Mouse (Mus musculus) liver, embryonic 14.5 days (tissue): Measurements from ENCODE around the gene Prkcq. TPM values are rescaled to one million over a fixed set of nuclear protein-coding genes. Genes with fewer than 3 reads are reported as not detected.

Experiments used
- ATAC-seq: fragments of 200-750 bp; cut with Nextera tagmentation; 2 replicates; pipeline ENCODE4 v1.8.0; 2017; ENCODE audit warnings: moderate number of reproducible peaks, mild to moderate bottlenecking, moderate library complexity; ENCODE audit not compliant: insufficient read depth
- DNase-seq, 3 experiments: peaks; one replicate each; pipeline ENCODE4 v3.0.0-alpha.2; 2012 to 2013; ENCODE audit warnings: low read depth in 3 of 3, low spot score in 3 of 3
- H3K27ac ChIP-seq: fragments of 300-500 bp; sonication (generic); 2 replicates; pipeline ENCODE4 v1.5.1; 2014; ENCODE audit warnings: moderate library complexity, mild to moderate bottlenecking, control low read depth, inconsistent platforms
- H3K27me3 ChIP-seq: fragments of 300-500 bp; sonication (generic); 2 replicates; pipeline ENCODE4 v1.6.1; 2014; ENCODE audit warnings: mild to moderate bottlenecking, low read length, moderate library complexity; ENCODE audit not compliant: control insufficient read depth, insufficient read depth
- H3K36me3 ChIP-seq: fragments of 300-500 bp; sonication (generic); replicated peaks from 2 replicates; pipeline ENCODE4 v1.6.1; 2014; ENCODE audit warnings: low read depth; ENCODE audit not compliant: control insufficient read depth, insufficient read depth
- H3K4me1 ChIP-seq, 2 experiments: fragments of 200-500 bp in 1 of 2; fragments of 300-500 bp in 1 of 2; sonication (generic) in 1 of 2; replicated peaks; 2 replicates each; pipeline ENCODE4 v1.6.1; 2012 to 2014; ENCODE audit warnings: antibody characterized with exemption in 1 of 2, inconsistent platforms in 1 of 2, low read length in 1 of 2; ENCODE audit not compliant: control insufficient read depth in 2 of 2, insufficient read depth in 2 of 2
- H3K4me2 ChIP-seq: fragments of 300-500 bp; sonication (generic); 2 replicates; pipeline ENCODE4 v1.6.1; 2014; ENCODE audit warnings: low read depth, mild to moderate bottlenecking, control low read depth, moderate library complexity
- H3K4me3 ChIP-seq, 2 experiments: fragments of 200-500 bp in 1 of 2; fragments of 300-500 bp in 1 of 2; sonication (generic) in 1 of 2; 2 replicates each; pipeline ENCODE4 v1.5.1; 2012 to 2014; ENCODE audit warnings: low read depth in 2 of 2, low read length in 2 of 2, mild to moderate bottlenecking in 2 of 2, control low read depth in 1 of 2, inconsistent platforms in 1 of 2, moderate library complexity in 1 of 2; ENCODE audit not compliant: insufficient read depth in 1 of 2
- H3K9ac ChIP-seq: fragments of 300-500 bp; sonication (generic); replicated peaks from 2 replicates; pipeline ENCODE4 v1.6.1; 2014; ENCODE audit warnings: mild to moderate bottlenecking, control low read depth, moderate library complexity
- H3K9me3 ChIP-seq: fragments of 300-500 bp; sonication (generic); 2 replicates; pipeline ENCODE4 v1.6.1; 2016; ENCODE audit warnings: low read length, mixed read lengths; ENCODE audit not compliant: control insufficient read depth
- CTCF ChIP-seq: IDR thresholded peaks from 2 replicates; pipeline ENCODE4 v1.5.1; 2016; ENCODE audit warnings: antibody characterized with exemption, low read depth, control low read depth
- EP300 ChIP-seq: IDR thresholded peaks from 2 replicates; pipeline ENCODE4 v1.6.1; 2016; ENCODE audit warnings: antibody characterized with exemption, low read depth
- WGBS: fragments of 180-500 bp; shearing (Covaris S2); extraction: QIAGEN DNeasy Blood & Tissue Kit; methylation state at CpG from one replicate; pipeline ENCODE4 v1.1.7; 2014; ENCODE audit not compliant: insufficient replicate concordance; 5-methylcytosine and 5-hydroxymethylcytosine counted together
- polyA plus RNA-seq, 2 experiments: library from polyadenylated mRNA; depleted of rRNA in 1 of 2; stranded (reverse) in 1 of 2; unstranded in 1 of 2; fragments of >200 nt; fragmentation: Nextera tagmentation in 1 of 2; extraction: Ambion mirVana in 1 of 2; gene quantifications; 2 replicates each; pipeline versions ENCODE4 v1.2.1 to v1.2.3; 2012 to 2014

Prkcq gene
- polyA plus RNA-seq, 2 experiments, result 2.1 to 3.4 TPM

GRCm38 (mm10) chr2:11196071-11196470, 24.2 kb downstream of the Prkcq start:
- Histone ChIP-seq H3K36me3 (no peaks in the 10 kb centered on the region), H3K9ac (no peak overlapping the region), H3K4me3 (no peak overlapping the region), H3K27ac (no peak overlapping the region), H3K27me3 (no peaks in the 10 kb centered on the region), H3K4me1 (peaks cover 0 to 10% of the 10 kb centered on the region in 2 experiments; a peak in 1 of 4 replicates), H3K4me2 (no peak overlapping the region), H3K9me3 (no peaks in the 10 kb centered on the region)
- TF ChIP-seq CTCF (no peak), EP300 (no peak)
- no peak for ATAC-seq
- DNase-seq, result no peak
- 61% methylated on average over 2 of the region's 2 CpGs for WGBS

DNA sequence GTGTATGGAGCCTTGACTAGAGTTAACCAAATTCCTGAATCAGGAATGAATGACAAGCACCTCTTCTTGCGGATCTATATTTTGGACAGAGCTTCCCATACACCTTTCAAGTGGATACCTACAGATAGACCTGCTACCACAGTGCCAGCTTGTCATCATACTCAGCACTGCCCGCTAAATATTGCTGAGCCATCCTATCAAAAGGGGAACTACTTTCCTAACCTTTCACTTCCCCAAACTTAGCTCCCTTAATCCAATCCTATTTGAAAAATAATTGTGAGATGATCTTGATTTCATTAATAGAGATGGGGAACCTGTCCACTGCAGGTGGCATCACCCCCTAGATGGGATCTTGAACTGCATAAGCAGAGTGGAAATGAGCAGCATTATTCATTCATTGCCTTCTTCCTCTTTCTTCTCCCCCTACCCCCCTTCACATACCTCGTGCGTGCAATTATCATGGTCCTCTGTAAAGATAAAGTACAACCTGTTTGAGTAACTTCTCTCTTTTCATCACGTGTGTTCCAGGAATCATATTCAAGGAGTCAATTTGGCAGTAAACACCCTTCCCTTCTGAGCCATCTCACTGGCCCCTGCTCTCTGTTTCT, 25.1 kb downstream of the Prkcq start:
- no peak overlapping the region for H3K4me2 ChIP-seq
- peaks cover 0 to 8% of the 10 kb centered on the region in 2 experiments; a peak in 1 of 4 replicates for H3K4me1 ChIP-seq
- no peaks in the 10 kb centered on the region for H3K27me3 ChIP-seq
- H3K36me3 ChIP-seq, result no peaks in the 10 kb centered on the region
- WGBS, result 20% methylated on average over 5 of the region's 5 CpGs
- no peak overlapping the region for H3K27ac ChIP-seq
- no peaks in the 10 kb centered on the region for H3K9me3 ChIP-seq
- DNase-seq (no peak), ATAC-seq (no peak)
- TF ChIP-seq EP300, result no peak
- no peak for TF ChIP-seq CTCF
- no peak overlapping the region for H3K4me3 ChIP-seq
- H3K9ac ChIP-seq, result no peak overlapping the region

GRCm38 (mm10) chr2:11199624-11200023, 27.7 kb downstream of the Prkcq start:
- DNase-seq, result no peak
- ATAC-seq, result no peak
- H3K4me3 ChIP-seq, result no peak overlapping the region
- H3K27me3 ChIP-seq, result no peaks in the 10 kb centered on the region
- H3K36me3 ChIP-seq, result no peaks in the 10 kb centered on the region
- 18% methylated on average over 5 of the region's 5 CpGs for WGBS
- H3K27ac ChIP-seq, result no peak overlapping the region
- TF ChIP-seq CTCF (no peak), EP300 (no peak)
- no peak overlapping the region for H3K4me2 ChIP-seq
- peaks cover 0 to 7% of the 10 kb centered on the region in 2 experiments; a peak in 2 of 4 replicates for H3K4me1 ChIP-seq
- no peaks in the 10 kb centered on the region for H3K9me3 ChIP-seq
- no peak overlapping the region for H3K9ac ChIP-seq

DNA sequence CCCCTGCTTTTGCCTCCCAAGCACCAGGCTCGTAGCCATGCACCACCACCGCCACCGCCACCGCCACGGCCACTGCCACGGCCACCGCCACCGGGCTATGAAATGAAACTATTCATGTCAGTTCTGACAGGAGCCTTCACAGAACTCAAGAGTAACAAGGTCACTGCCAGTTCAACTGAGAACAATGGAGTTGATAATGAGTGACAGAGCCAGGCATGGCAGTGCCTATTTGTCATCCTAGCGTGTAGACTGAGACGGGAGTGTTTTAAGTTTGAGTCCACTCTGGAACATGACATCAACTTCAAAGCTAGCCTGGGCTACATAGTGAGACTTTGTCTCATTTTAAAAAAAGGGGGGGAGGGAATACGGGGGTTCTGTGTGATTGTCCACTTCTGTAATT, 30.9 kb downstream of the Prkcq start:
- DNase-seq (no peak), ATAC-seq (no peak)
- Histone ChIP-seq H3K4me2 (no peak overlapping the region), H3K4me1 (peaks cover 0 to 11% of the 10 kb centered on the region in 2 experiments; a peak in 2 of 4 replicates), H3K36me3 (no peaks in the 10 kb centered on the region), H3K27ac (no peak overlapping the region), H3K27me3 (no peaks in the 10 kb centered on the region), H3K9ac (no peak overlapping the region), H3K9me3 (no peaks in the 10 kb centered on the region), H3K4me3 (no peak overlapping the region)
- TF ChIP-seq CTCF (no peak), EP300 (no peak)
- WGBS, result 60% methylated on average over 11 of the region's 11 CpGs

- no peaks in the 10 kb centered on the region for H3K36me3 ChIP-seq
- H3K4me3 ChIP-seq, result no peak overlapping the region
- no peak overlapping the region for H3K27ac ChIP-seq
- no peaks in the 10 kb centered on the region for H3K27me3 ChIP-seq
- ATAC-seq, result no peak
- no peaks in the 10 kb centered on the region for H3K9me3 ChIP-seq
- no peak overlapping the region for H3K4me2 ChIP-seq
- WGBS, result 16% methylated on average over 5 of the region's 5 CpGs
- DNase-seq, result no peak
- H3K4me1 ChIP-seq, result peaks cover 0 to 11% of the 10 kb centered on the region in 2 experiments; a peak in 2 of 4 replicates
- TF ChIP-seq EP300 (no peak), CTCF (no peak)
- H3K9ac ChIP-seq, result no peak overlapping the region
These were observed 31.4 kb downstream of the Prkcq start for GRCm38 (mm10) chr2:11203261-11203660.
